Mouse (Mus musculus) heart, postnatal 0 days (tissue): Measurements from ENCODE around the gene Padi3. TPM values are rescaled to one million over a fixed set of nuclear protein-coding genes. Genes with fewer than 3 reads are reported as not detected.

Experiments
- ATAC-seq: fragments of 200-750 bp; cut with Nextera tagmentation; 2 replicates; pipeline ENCODE4 v1.8.0; 2017; ENCODE audit warnings: low read depth, moderate number of reproducible peaks, moderate library complexity; ENCODE audit not compliant: insufficient read depth
- DNase-seq: peaks from one replicate; pipeline ENCODE4 v3.0.0-alpha.2; 2016; ENCODE audit warnings: low spot score
- H3K27ac ChIP-seq: fragments of 300-500 bp; sonication (generic); 2 replicates; pipeline ENCODE4 v1.5.1; 2014; ENCODE audit warnings: low read depth, mild to moderate bottlenecking
- H3K27me3 ChIP-seq: fragments of 300-500 bp; sonication (generic); 2 replicates; pipeline ENCODE4 v1.6.1; 2014; ENCODE audit warnings: low read length, mixed read lengths; ENCODE audit not compliant: control insufficient read depth, insufficient read depth
- H3K36me3 ChIP-seq: fragments of 300-500 bp; sonication (generic); replicated peaks from 2 replicates; pipeline ENCODE4 v1.6.1; 2014; ENCODE audit warnings: low read length, mixed read lengths; ENCODE audit not compliant: control insufficient read depth, insufficient read depth
- H3K4me1 ChIP-seq: fragments of 300-500 bp; sonication (generic); 2 replicates; pipeline ENCODE4 v1.6.1; 2014; ENCODE audit warnings: antibody characterized with exemption; ENCODE audit not compliant: control insufficient read depth, insufficient read depth
- H3K4me2 ChIP-seq: fragments of 300-500 bp; sonication (generic); 2 replicates; pipeline ENCODE4 v1.6.1; 2014; ENCODE audit warnings: low read depth, mild to moderate bottlenecking, low read length, moderate library complexity
- H3K4me3 ChIP-seq: fragments of 300-500 bp; sonication (generic); 2 replicates; pipeline ENCODE4 v1.5.1; 2014; ENCODE audit warnings: low read depth, low read length
- H3K9ac ChIP-seq: fragments of 300-500 bp; sonication (generic); replicated peaks from 2 replicates; pipeline ENCODE4 v1.6.1; 2014; ENCODE audit warnings: low read depth, low read length, mixed read lengths
- H3K9me3 ChIP-seq: fragments of 300-500 bp; sonication (generic); replicated peaks from 2 replicates; pipeline ENCODE4 v1.6.1; 2016; ENCODE audit warnings: low read length; ENCODE audit not compliant: control insufficient read depth
- CTCF ChIP-seq: IDR thresholded peaks from 2 replicates; pipeline ENCODE4 v1.5.1; 2016; ENCODE audit warnings: antibody characterized with exemption, control low read depth, low read depth
- EP300 ChIP-seq: IDR thresholded peaks from 2 replicates; pipeline ENCODE4 v1.6.1; 2016; ENCODE audit warnings: antibody characterized with exemption, low read depth
- WGBS: fragments of 180-500 bp; shearing (Covaris S2); extraction: QIAGEN DNeasy Blood & Tissue Kit; methylation state at CpG from one replicate; pipeline ENCODE4 v1.1.7; 2014; 5-methylcytosine and 5-hydroxymethylcytosine counted together
- polyA plus RNA-seq: library from polyadenylated mRNA; unstranded; fragments of >200 nt; fragmentation: Nextera tagmentation; extraction: Ambion mirVana; gene quantifications from 2 replicates; pipeline ENCODE4 v1.2.1, GENCODE M21; 2015
- total RNA-seq: library from RNA; depleted of rRNA; stranded (reverse); fragments of >200 nt; gene quantifications from 2 replicates; pipeline ENCODE4 v1.2.3, GENCODE M21; 2014; ENCODE audit warnings: low replicate concordance

The Padi3 gene
- total and polyA plus RNA-seq, 2 experiments from 2014 or later = 0.04 to 0.11 TPM

DNA sequence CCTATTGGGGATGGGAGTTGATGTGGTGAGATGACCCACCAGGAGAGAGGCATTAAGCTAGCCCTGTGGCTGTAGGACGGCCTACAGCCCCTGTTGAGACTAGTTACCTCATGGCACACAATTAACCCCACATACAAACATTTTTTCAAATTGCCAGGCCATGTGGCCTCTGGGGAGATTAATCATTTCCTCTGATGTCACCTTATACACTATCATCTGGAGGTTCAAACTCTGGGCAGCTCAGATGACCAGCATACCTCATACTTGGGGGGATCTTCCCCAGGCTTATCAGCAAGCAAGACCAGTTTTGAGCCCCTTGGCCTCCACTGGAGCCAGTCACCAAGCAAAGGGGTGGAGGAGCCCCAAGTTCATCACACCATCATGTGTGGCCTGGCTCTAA, 32.5 kb upstream of the Padi3 start:
- no peak overlapping the region for H3K9ac ChIP-seq
- 72% methylated on average over 1 of the region's 1 CpGs for WGBS
- TF ChIP-seq EP300 (no peak), CTCF (no peak)

DNA sequence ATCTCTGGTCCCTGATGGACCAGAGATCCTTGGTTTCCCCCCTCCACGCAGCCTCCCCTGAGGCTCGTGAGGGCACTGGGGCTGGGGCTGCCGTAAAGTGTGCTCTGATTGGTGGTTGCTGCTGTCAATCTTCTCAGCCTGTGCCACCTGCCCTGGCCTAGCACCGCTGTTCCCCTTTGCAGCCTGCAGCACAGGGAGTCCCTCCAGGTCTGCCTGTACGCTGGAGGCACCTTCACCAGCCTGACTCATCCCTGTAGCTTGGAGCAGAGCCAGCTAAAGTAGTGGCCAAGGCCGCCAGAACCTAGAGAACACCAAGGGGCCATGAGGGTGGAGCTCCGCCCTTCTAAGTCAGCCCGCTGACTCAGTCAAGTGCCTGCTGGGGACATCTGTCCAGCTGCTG, 27.4 kb upstream of the Padi3 start:
- Histone ChIP-seq H3K27ac (no peak overlapping the region), H3K9me3 (no peaks in the 10 kb centered on the region), H3K36me3 (no peaks in the 10 kb centered on the region), H3K4me2 (peak overlapping the region; percentile 12; the same call in 1 of the 2 replicates), H3K9ac (no peak overlapping the region), H3K4me1 (no peaks in the 10 kb centered on the region), H3K27me3 (no peaks in the 10 kb centered on the region), H3K4me3 (no peak overlapping the region)
- TF ChIP-seq EP300 (no peak), CTCF (no peak)
- ATAC-seq = peak; percentile 66
- no peak for DNase-seq
- 15% methylated on average over 8 of the region's 8 CpGs for WGBS

More for the DNA sequence above, 32.5 kb upstream of the Padi3 start:
- no peaks in the 10 kb centered on the region for H3K36me3 ChIP-seq
- DNase-seq = no peak
- H3K27ac ChIP-seq = no peak overlapping the region
- no peak overlapping the region for H3K4me3 ChIP-seq
- no peaks in the 10 kb centered on the region for H3K27me3 ChIP-seq
- H3K4me1 ChIP-seq = no peaks in the 10 kb centered on the region
- H3K4me2 ChIP-seq = no peak overlapping the region
- no peak for ATAC-seq
- no peaks in the 10 kb centered on the region for H3K9me3 ChIP-seq

DNA sequence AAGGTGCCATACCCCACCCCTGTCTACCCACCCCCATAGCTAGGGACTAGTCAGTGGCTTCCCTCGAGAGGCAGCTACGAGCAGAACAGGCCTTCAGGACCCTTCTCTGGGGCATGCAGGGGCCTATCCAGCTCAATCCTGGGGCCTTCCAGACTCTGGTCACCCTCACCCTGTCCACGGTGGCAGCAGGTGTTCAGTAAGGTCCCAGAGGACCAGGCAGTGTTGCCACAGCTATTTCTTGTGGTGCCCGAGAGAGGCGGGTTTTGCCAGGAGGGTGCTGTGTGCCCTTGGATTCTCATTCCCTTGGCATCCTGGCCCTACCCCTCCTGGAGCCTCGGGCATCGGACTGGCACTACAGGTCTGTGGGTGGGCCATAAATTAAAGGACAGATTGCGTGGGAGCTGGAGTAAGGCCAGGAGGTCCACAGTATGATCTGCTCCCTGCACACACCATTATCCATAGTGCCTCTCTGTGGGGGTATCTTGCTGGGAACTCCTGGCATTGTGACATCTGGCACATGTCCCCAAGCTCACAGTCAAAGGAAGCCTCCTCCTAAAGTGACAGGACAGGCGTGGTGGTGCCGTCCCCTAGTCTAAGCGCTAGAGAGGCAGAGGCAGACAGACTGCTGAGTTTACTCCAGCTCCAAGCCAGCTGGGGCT, 25.9 kb upstream of the Padi3 start:
- no peaks in the 10 kb centered on the region for H3K4me1 ChIP-seq
- no peaks in the 10 kb centered on the region for H3K9me3 ChIP-seq
- no peak overlapping the region for H3K27ac ChIP-seq
- no peak overlapping the region for H3K4me2 ChIP-seq
- no peaks in the 10 kb centered on the region for H3K36me3 ChIP-seq
- H3K4me3 ChIP-seq = no peak overlapping the region
- no peak for ATAC-seq
- TF ChIP-seq CTCF = no peak
- TF ChIP-seq EP300 = no peak
- H3K9ac ChIP-seq = no peak overlapping the region
- DNase-seq = no peak
- 48% methylated on average over 11 of the region's 11 CpGs for WGBS
- no peaks in the 10 kb centered on the region for H3K27me3 ChIP-seq

DNA sequence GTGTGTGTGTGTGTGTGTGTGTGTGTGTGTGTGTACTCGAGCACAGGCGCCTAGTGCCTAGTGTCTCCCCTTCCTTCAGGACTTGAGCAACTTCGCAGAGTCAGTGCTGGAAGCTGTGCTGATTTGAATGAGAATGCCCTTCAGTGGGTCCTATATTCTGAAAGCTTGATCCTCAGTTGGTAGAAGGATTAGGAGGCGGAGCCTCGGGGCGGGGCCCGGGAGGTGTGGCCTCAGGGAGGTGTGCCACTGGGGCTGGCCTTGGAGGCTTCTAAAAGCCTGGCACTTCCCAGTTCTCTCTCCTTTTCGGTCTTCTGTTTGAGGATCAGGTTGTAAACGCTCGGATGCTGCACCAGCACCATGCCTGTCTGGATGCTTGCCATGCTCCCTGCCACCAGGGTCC, 25.2 kb upstream of the Padi3 start:
- Histone ChIP-seq H3K4me2 (no peak overlapping the region), H3K27ac (no peak overlapping the region), H3K36me3 (no peaks in the 10 kb centered on the region), H3K27me3 (no peaks in the 10 kb centered on the region), H3K4me1 (no peaks in the 10 kb centered on the region), H3K9ac (no peak overlapping the region), H3K9me3 (no peaks in the 10 kb centered on the region), H3K4me3 (no peak overlapping the region)
- DNase-seq (no peak), ATAC-seq (no peak)
- no peak for TF ChIP-seq EP300
- no peak for TF ChIP-seq CTCF
- WGBS = 15% methylated on average over 10 of the region's 10 CpGs

DNA sequence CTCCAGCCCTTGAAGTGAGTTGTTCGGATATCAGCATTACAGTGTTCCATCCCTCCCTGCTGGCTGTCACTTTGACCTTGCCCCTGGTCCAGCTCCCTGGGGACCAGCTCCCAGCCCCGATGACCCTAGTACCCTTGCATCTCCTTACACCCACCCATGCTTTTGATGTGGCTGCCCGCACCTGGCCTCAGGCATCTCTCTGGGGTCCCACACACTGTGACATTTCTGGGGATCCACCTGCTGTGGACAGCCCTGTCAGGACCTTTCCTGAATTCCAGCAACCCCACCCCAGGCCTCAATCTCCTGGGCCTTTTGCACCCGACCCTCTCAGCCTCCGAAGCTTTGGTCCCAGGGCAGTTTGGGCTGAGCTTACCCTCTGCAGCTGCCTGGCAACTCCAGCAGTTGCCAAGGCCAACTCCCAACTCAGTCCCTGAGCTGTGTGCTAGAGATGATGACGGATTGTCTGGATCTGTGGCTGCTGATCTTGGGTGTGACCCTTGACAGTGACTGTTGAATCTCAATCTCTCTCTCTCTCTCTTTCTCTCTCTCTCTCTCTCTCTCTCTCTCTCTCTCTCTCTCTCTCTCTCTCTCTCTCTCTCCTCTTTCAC, 24.0 kb upstream of the Padi3 start:
- WGBS = 78% methylated on average over 6 of the region's 6 CpGs
- no peak for DNase-seq
- Histone ChIP-seq H3K4me1 (no peaks in the 10 kb centered on the region), H3K36me3 (no peaks in the 10 kb centered on the region), H3K4me2 (no peak overlapping the region), H3K9ac (no peak overlapping the region), H3K27ac (no peak overlapping the region), H3K9me3 (no peaks in the 10 kb centered on the region), H3K27me3 (no peaks in the 10 kb centered on the region), H3K4me3 (no peak overlapping the region)
- ATAC-seq = no peak
- TF ChIP-seq CTCF (no peak), EP300 (no peak)

DNA sequence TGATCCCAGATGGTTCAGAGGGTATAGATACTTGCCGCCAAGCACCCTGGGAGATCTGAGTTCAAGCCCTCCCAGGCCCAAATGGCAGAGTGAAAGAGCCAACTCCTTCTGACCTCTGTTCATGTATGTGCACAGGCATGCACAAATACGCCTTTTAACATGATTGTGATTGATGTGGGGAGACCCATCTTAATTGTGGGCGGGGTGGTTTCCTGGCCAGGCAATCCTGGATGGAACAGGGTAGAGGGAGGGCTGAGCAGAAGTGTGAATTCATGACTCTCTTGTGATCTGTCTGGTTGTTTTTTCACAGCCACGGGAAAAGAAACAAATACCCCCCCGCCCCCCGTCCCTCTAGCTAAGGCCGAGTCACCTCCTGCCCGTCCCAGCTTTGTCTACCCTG, 22.4 kb upstream of the Padi3 start:
- 51% methylated on average over 8 of the region's 8 CpGs for WGBS

More for the DNA sequence above, 22.4 kb upstream of the Padi3 start:
- no peak for TF ChIP-seq EP300
- TF ChIP-seq CTCF = no peak
- no peak for DNase-seq
- Histone ChIP-seq H3K4me2 (no peak overlapping the region), H3K36me3 (no peaks in the 10 kb centered on the region), H3K9me3 (no peaks in the 10 kb centered on the region), H3K27me3 (no peaks in the 10 kb centered on the region), H3K4me3 (no peak overlapping the region), H3K4me1 (no peaks in the 10 kb centered on the region), H3K27ac (no peak overlapping the region), H3K9ac (no peak overlapping the region)
- ATAC-seq = no peak
